Mouse (Mus musculus) cortical plate, adult 2 months (tissue): ENCODE measurements at regions not wholly inside any gene's neighbourhood (a gene's known extent, or its start where the extent isn't known, plus 50 kb on each side); places are given as distances from the start of the nearest gene placed in this dataset.

Source experiments
- CTCF ChIP-seq: fragments of 200-500 bp; IDR thresholded peaks from 2 replicates; pipeline ENCODE4 v1.5.1; 2011; ENCODE audit warnings: mild to moderate bottlenecking, control low read depth, low read length; ENCODE audit not compliant: insufficient read depth; ENCODE audit errors: extremely low read depth
- POLR2A ChIP-seq: fragments of 200-500 bp; IDR thresholded peaks from 2 replicates; pipeline ENCODE4 v1.6.1; 2011; ENCODE audit warnings: mild to moderate bottlenecking, low read length, control low read depth; ENCODE audit not compliant: insufficient read depth; ENCODE audit errors: extremely low read depth

DNA sequence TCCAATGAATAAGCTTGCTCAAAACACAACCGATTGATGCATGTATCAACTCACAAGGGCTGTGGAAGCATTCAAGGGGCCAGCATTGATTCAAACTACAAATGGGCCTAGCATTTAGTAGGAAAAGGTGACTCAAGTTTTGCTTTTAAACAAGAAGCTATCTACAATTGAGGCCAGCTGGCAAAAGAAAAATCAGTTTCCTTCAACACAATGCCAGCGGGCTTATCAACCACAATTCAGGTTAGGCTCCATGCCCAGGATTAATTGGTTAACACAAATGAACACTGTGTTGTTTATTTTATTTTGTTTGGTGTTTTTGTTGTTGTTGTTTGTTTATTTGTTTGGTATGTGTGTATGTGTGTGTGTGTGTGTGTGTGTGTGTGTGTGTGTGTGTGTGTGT is 89.4 kb downstream of the P2ry1 start:
- TF ChIP-seq CTCF (no peak), POLR2A (no peak)
